In genomic region chr10:62275235-62275634, GRCm38 (mm10) we compare ENCODE assay signal across 7 mouse cellular contexts. TPM values are rescaled to one million over a fixed set of nuclear protein-coding genes. Genes with fewer than 3 reads are reported as not detected.
DNase-seq lines count a peak whose midpoint lies in the region.

No protein-coding gene starts in this region.

- intact Hi-C loops in gastrocnemius, postnatal 14 days (cut with DNase I; ENCODE audit: low total_unique reads): loop anchor here (5.0 kb wide), 1 partner anchor 62 kb away; no protein-coding TSS in a partner anchor

- DNase-seq in CD4-positive, CD25-positive, alpha-beta regulatory T cell, adult 2 months (ENCODE audit: low read depth, low spot score): peak; percentile 86
- peak; percentile 64 for DNase-seq in Muller cell, postnatal 12 days (ENCODE audit: inconsistent ontology term)
- DNase-seq in cerebellum, adult 9-11 months: peak; percentile 84
- peak; percentile 83 for DNase-seq in gastrocnemius, postnatal 14 days
- peak; percentile 74 for DNase-seq in layer of hippocampus, adult 9-10 months (ENCODE audit: low spot score)
- DNase-seq in lung, postnatal 36 days: peak; percentile 95
- peak; percentile 50 to 86 for DNase-seq in spleen, adult 18-20 months

RNA-seq across cellular contexts. Expression of gene Tacr2, which starts 23.0 kb away (rescaled TPM):
- total RNA-seq in gastrocnemius, postnatal 14 days (2021): not detected

RNA-seq across cellular contexts. Expression of gene Tspan15, which starts 44.2 kb away (rescaled TPM):
- 10 to 100 TPM; 11.4 TPM for total RNA-seq in gastrocnemius, postnatal 14 days (2021)

Comparison
In these comparisons a context has a peak if more than half of its experiments do, and no peak if none do; other contexts are left out.
1. Peak in every context shown above with its lines: DNase-seq.